Mouse (Mus musculus): ENCODE data around the gene Ubr1. TPM values are rescaled to one million over a fixed set of nuclear protein-coding genes. Genes with fewer than 3 reads are reported as not detected.
A peak's percentile ranks its signal among the peaks of the same experiment; 100 is the strongest.

Ubr1 gene
- total and polyA plus RNA-seq, 3 experiments: 10.7 to 18.1 (median 16.0) TPM

- Histone ChIP-seq H3K4me1 (ENCODE audit: control insufficient read depth in 1 of 2, insufficient read depth in 2 of 2) (no peaks in the 10 kb centered on the region), H3K36me3 (replicated peaks in 1 of 2; ENCODE audit: control insufficient read depth in 1 of 2, insufficient read depth in 1 of 2, low read length in 1 of 2) (peaks cover 38 to 80% of the 10 kb centered on the region in 2 experiments), H3K9me3 (replicated peaks; ENCODE audit: low read length) (no peaks in the 10 kb centered on the region), H3K9ac (ENCODE audit: insufficient read depth, low read depth) (no peak overlapping the region), H3K27ac (ENCODE audit: insufficient read depth, low read depth) (no peak overlapping the region), H3K4me3 (replicated peaks in 1 of 3; ENCODE audit: low read depth in 2 of 3, low read length in 2 of 3, poor library complexity in 1 of 3) (no peak overlapping the region), H3K27me3 (replicated peaks) (no peaks in the 10 kb centered on the region), H3K79me2 (replicated peaks; ENCODE audit: control insufficient read depth, extremely low read depth, insufficient read depth, poor library complexity, severe bottlenecking) (no peaks in the 10 kb centered on the region), H3K4me2 (ENCODE audit: insufficient read depth, low read depth, poor library complexity, severe bottlenecking) (no peak overlapping the region)
- DNase-seq (ENCODE audit: extremely low read depth): peak; percentile 38
- peak; percentile 63 for TF ChIP-seq SMC3 (IDR thresholded peaks at IDR 0.05; ENCODE audit: low read depth, low read length)
- peak; percentile 15 to 75; a peak in 2 of 4 replicates for TF ChIP-seq CTCF (conservative IDR thresholded peaks at IDR 0.05 in 1 of 2, IDR thresholded peaks at IDR 0.05 in 1 of 2; ENCODE audit: low read depth in 2 of 2, low read length in 2 of 2)
- no peak for TF ChIP-seq ZNF384 (IDR thresholded peaks at IDR 0.05; ENCODE audit: low read depth, low read length)
- TF ChIP-seq RAD21 (IDR thresholded peaks at IDR 0.05; ENCODE audit: low read depth, low read length): peak; percentile 71
- dilution Hi-C loops (cut with MboI; ENCODE audit: extremely low pct_ligation_motif_present, extremely low pct_unique_long_range_greater_than_20kb, low sequenced_read_pairs) (no loop called here), in situ Hi-C loops (cut with MboI; ENCODE audit: low pct_ligation_motif_present, low pct_unique_long_range_greater_than_20kb, low sequenced_read_pairs) (no loop called here)
Observed at GRCm38 (mm10) chr2:120866561-120866960, 104.0 kb downstream of the Ubr1 start.

GRCm38 (mm10) chr2:120863389-120863788, 107.1 kb downstream of the Ubr1 start:
- peaks cover 37 to 72% of the 10 kb centered on the region in 2 experiments for H3K36me3 ChIP-seq (replicated peaks in 1 of 2; ENCODE audit: control insufficient read depth in 1 of 2, insufficient read depth in 1 of 2, low read length in 1 of 2)
- H3K4me3 ChIP-seq (replicated peaks in 1 of 3; ENCODE audit: low read depth in 2 of 3, low read length in 2 of 3, poor library complexity in 1 of 3): no peak overlapping the region
- H3K4me2 ChIP-seq (ENCODE audit: insufficient read depth, low read depth, poor library complexity, severe bottlenecking): no peak overlapping the region
- no peak overlapping the region for H3K27ac ChIP-seq (ENCODE audit: insufficient read depth, low read depth)
- no peaks in the 10 kb centered on the region for H3K9me3 ChIP-seq (replicated peaks; ENCODE audit: low read length)
- H3K27me3 ChIP-seq (replicated peaks): no peaks in the 10 kb centered on the region
- no peaks in the 10 kb centered on the region for H3K4me1 ChIP-seq (ENCODE audit: control insufficient read depth in 1 of 2, insufficient read depth in 2 of 2)
- H3K79me2 ChIP-seq (replicated peaks; ENCODE audit: control insufficient read depth, extremely low read depth, insufficient read depth, poor library complexity, severe bottlenecking): no peaks in the 10 kb centered on the region
- DNase-seq (ENCODE audit: extremely low read depth): no peak
- TF ChIP-seq USF1 (IDR thresholded peaks at IDR 0.05; ENCODE audit: low read depth, low read length): no peak
- no peak for TF ChIP-seq TCF12 (IDR thresholded peaks at IDR 0.05; ENCODE audit: low read depth, low read length)
- TF ChIP-seq UBTF (IDR thresholded peaks at IDR 0.05; ENCODE audit: low read depth, low read length): no peak
- TF ChIP-seq MAX (IDR thresholded peaks at IDR 0.05; ENCODE audit: low read length): no peak
- TF ChIP-seq POLR2AphosphoS2 (IDR thresholded peaks at IDR 0.05; ENCODE audit: low read depth, low read length): no peak
- no peak for TF ChIP-seq ETS1 (conservative IDR thresholded peaks at IDR 0.05; ENCODE audit: low read depth, low read length)
- no peak for TF ChIP-seq BHLHE40 (IDR thresholded peaks at IDR 0.05; ENCODE audit: low read depth, low read length)
- H3K9ac ChIP-seq (ENCODE audit: insufficient read depth, low read depth): no peak overlapping the region
- in situ Hi-C loops (cut with MboI; ENCODE audit: low pct_ligation_motif_present, low pct_unique_long_range_greater_than_20kb, low sequenced_read_pairs): no loop called here
- dilution Hi-C loops (cut with MboI; ENCODE audit: extremely low pct_ligation_motif_present, extremely low pct_unique_long_range_greater_than_20kb, low sequenced_read_pairs): no loop called here

GRCm38 (mm10) chr2:120860699-120861098, 109.8 kb downstream of the Ubr1 start:
- in situ Hi-C loops (cut with MboI; ENCODE audit: low pct_ligation_motif_present, low pct_unique_long_range_greater_than_20kb, low sequenced_read_pairs): no loop called here
- no peaks in the 10 kb centered on the region for H3K4me1 ChIP-seq (ENCODE audit: control insufficient read depth in 1 of 2, insufficient read depth in 2 of 2)
- dilution Hi-C loops (cut with MboI; ENCODE audit: extremely low pct_ligation_motif_present, extremely low pct_unique_long_range_greater_than_20kb, low sequenced_read_pairs): no loop called here
- H3K27ac ChIP-seq (ENCODE audit: insufficient read depth, low read depth): no peak overlapping the region
- no peak for TF ChIP-seq E2F4 (IDR thresholded peaks at IDR 0.05; ENCODE audit: insufficient replicate concordance, low read depth, low read length)
- TF ChIP-seq GABPA (IDR thresholded peaks at IDR 0.05; ENCODE audit: insufficient replicate concordance, low read depth, low read length): no peak
- no peak for TF ChIP-seq PAX5 (IDR thresholded peaks at IDR 0.05; ENCODE audit: low read length)
- no peak for TF ChIP-seq NRF1 (IDR thresholded peaks at IDR 0.05; ENCODE audit: low read depth, low read length)
- no peak for TF ChIP-seq ETS1 (conservative IDR thresholded peaks at IDR 0.05; ENCODE audit: low read depth, low read length)
- TF ChIP-seq SMC3 (IDR thresholded peaks at IDR 0.05; ENCODE audit: low read depth, low read length): no peak
- TF ChIP-seq EP300 (IDR thresholded peaks at IDR 0.05; ENCODE audit: low read length): no peak
- TF ChIP-seq NELFE (IDR thresholded peaks at IDR 0.05; ENCODE audit: low read depth, low read length): no peak
- TF ChIP-seq BHLHE40 (IDR thresholded peaks at IDR 0.05; ENCODE audit: low read depth, low read length): no peak
- no peak for TF ChIP-seq JUN (IDR thresholded peaks at IDR 0.05; ENCODE audit: insufficient read depth, low read depth, low read length)
- no peak for TF ChIP-seq RCOR1 (conservative IDR thresholded peaks at IDR 0.05; ENCODE audit: low read depth, low read length)
- no peak for TF ChIP-seq USF1 (IDR thresholded peaks at IDR 0.05; ENCODE audit: low read depth, low read length)
- no peak for TF ChIP-seq ZMIZ1 (IDR thresholded peaks at IDR 0.05; ENCODE audit: low read depth, low read length)
- TF ChIP-seq HCFC1 (IDR thresholded peaks at IDR 0.05; ENCODE audit: low read depth, low read length): no peak
- no peak for TF ChIP-seq MAFK (IDR thresholded peaks at IDR 0.05; ENCODE audit: insufficient replicate concordance, low read length)
- TF ChIP-seq MAX (IDR thresholded peaks at IDR 0.05; ENCODE audit: low read length): no peak
- TF ChIP-seq POLR2A (IDR thresholded peaks at IDR 0.05; ENCODE audit: low read depth, low read length): no peak
- H3K4me2 ChIP-seq (ENCODE audit: insufficient read depth, low read depth, poor library complexity, severe bottlenecking): no peak overlapping the region
- DNase-seq (ENCODE audit: extremely low read depth): no peak
- no peaks in the 10 kb centered on the region for H3K9me3 ChIP-seq (replicated peaks; ENCODE audit: low read length)
- H3K9ac ChIP-seq (ENCODE audit: insufficient read depth, low read depth): no peak overlapping the region
- H3K4me3 ChIP-seq (replicated peaks in 1 of 3; ENCODE audit: low read depth in 2 of 3, low read length in 2 of 3, poor library complexity in 1 of 3): no peak overlapping the region
- peaks cover 25 to 50% of the 10 kb centered on the region in 2 experiments for H3K36me3 ChIP-seq (replicated peaks in 1 of 2; ENCODE audit: control insufficient read depth in 1 of 2, insufficient read depth in 1 of 2, low read length in 1 of 2)
- H3K27me3 ChIP-seq (replicated peaks): no peaks in the 10 kb centered on the region
- no peaks in the 10 kb centered on the region for H3K79me2 ChIP-seq (replicated peaks; ENCODE audit: control insufficient read depth, extremely low read depth, insufficient read depth, poor library complexity, severe bottlenecking)

All from CH12.LX (cell line).